Mouse (Mus musculus) urinary bladder, postnatal 36 days (tissue): Measurements from ENCODE around the gene Fry.

Experiments
- DNase-seq, 2 experiments: peaks; one replicate each; pipeline ENCODE4 v3.0.0; 2022; ENCODE audit warnings: low spot score in 2 of 2, mixed read lengths in 1 of 2

Gene Fry

GRCm38 (mm10) chr5:150522867-150523234 is 404.4 kb downstream of the Fry start:
- no peak for DNase-seq

GRCm38 (mm10) chr5:150525239-150525638 is 406.8 kb downstream of the Fry start:
- no peak for DNase-seq

GRCm38 (mm10) chr5:150541302-150541701 is 422.9 kb downstream of the Fry start:
- DNase-seq: no peak

GRCm38 (mm10) chr5:150543184-150543583 is 424.7 kb downstream of the Fry start:
- DNase-seq: no peak
